Mouse (Mus musculus): ENCODE results near the gene Hes7.

Gene Hes7

DNA sequence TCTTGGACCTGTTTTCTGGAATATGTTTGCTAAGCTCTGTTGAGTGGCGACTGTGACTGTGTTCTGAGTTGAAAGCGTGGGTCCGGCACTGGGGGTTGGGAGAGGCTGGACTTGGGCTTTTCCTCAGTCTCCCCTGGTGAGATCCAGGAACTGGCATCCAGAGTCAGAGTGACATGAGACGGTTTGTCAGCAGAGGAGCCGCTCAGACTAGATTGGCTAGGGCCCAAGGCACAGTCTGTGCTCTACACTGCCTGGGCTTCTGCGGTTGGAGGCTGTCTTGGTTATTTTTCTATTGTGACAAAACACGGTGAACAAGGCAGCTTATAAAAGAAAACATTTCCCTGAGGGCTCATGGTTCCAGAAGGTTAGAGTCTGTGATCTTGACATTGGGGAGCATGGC lies 27.3 kb downstream of the Hes7 start:
- DNase-seq (ENCODE audit: low read depth, low spot score), result no peak

DNA sequence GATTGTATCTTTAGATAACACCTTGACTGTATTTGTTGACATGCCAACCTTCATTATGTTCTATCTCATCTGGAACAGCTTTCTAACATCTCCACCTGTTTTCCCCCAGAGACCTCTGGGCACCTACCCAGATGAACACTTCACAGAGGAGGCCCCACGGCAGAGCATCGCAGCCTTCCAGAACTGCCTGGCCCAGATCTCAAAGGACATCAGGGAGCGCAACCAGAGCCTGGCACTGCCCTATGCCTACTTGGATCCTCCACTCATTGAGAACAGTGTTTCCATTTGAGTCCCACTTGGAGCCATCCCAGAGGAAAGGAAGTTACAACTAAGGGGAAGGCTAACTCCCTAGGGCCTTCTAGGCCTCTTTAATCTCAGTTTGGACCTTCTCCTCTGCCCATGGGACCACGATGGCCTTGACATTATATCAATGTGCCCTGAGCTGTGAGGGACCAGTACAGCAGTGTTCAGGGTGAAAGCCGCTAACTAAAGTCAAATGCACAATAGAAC lies 28.3 kb downstream of the Hes7 start:
- DNase-seq (ENCODE audit: low read depth, low spot score), result no peak

DNA sequence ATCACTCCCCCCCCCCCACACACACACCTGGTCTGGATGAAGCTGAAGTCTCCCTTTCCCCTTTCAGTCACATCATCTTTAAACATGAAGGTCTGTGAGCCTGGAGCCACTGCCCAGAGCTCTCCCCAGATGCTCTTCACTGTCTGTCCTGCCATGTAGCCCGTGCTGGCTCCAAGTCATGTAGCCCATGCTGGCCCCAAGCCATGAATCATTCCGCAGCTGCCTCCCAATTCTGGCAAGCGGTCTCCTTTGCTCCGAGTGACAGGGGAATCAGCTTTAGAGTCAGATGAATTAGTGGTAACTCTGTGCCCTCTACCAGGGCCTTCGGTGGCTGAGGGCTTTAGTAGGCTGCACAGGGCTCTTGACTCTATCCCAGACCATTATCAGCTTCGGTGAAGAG lies 29.5 kb downstream of the Hes7 start:
- DNase-seq (ENCODE audit: low read depth, low spot score), result no peak

DNA sequence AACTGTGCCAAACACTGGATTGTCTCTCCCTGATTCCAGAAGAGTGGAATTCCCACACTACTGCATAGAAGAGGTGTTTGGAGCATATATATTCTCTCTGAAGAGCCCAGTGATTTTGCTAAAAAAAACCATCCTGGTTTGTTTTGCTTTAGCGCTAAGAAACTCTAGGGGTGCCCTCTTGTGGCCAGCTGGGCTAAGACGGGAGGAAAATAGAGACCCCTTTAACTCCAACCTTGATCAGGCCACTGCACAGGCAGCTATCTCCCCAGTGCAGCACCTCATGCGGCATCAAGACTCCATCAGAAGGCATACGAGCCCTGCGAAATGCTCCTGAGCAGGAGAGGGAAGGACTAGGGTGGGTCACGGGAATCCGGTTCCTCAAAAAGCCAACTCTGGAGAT lies 30.2 kb downstream of the Hes7 start:
- no peak for DNase-seq (ENCODE audit: low read depth, low spot score)

DNA sequence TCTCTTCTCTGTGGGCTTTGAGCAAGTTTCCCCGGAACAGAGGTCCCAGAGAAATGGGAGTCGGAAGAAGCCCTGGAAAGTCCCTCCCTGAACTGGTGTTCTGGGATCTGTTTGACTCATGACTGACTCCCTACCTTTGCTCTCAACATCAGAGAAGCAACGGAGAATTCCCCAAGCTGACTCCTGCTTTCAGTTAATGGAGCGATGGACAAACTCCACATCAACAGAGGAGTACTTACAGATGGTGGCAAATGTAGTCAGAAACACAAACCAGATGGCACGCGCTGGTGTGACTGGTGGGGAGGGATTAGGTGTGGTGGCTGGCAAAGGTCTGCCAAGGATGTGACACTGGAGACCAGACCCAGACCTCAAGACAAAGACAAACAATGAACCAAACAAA lies 30.8 kb downstream of the Hes7 start:
- DNase-seq (ENCODE audit: low read depth, low spot score), result no peak

DNA sequence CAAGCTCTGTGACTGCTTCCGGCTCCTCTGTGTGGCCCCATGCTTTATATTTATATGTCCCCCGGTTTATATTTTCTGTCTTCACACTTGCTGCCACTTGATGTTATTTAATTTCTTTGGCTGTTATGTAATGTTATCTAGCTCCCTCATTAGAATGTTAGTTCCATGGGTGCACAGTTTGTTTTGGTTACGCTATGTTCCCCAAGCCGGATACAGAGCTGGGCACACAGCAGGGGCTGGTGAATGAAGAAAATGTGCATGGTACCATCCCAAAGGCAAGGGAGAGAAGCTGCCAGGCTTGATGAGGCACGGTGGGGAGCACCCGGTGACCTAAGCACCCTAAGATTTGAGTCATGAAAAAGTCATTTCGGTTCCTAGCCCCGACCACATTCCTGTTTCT lies 33.6 kb downstream of the Hes7 start:
- no peak for DNase-seq (ENCODE audit: low read depth, low spot score)

DNA sequence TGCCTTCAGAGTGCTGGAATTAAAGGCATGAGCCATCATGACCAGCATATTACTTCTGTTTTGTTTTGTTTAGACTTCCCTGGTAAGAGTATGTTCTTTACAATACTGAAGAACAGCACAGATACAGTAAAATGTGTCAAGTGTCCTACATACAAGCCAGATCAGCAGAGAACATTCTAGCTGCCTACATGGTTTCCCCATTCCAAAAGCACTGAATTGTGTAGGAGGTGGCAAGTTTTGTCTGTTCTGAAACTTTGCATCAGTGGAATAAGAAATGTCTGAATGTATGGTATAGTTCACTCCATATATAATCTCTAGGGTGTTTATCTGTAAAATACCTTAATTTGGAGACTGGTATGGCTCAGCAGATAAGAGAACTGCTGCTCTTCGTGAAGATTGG lies 35.1 kb downstream of the Hes7 start:
- DNase-seq (ENCODE audit: low read depth, low spot score), result no peak

DNA sequence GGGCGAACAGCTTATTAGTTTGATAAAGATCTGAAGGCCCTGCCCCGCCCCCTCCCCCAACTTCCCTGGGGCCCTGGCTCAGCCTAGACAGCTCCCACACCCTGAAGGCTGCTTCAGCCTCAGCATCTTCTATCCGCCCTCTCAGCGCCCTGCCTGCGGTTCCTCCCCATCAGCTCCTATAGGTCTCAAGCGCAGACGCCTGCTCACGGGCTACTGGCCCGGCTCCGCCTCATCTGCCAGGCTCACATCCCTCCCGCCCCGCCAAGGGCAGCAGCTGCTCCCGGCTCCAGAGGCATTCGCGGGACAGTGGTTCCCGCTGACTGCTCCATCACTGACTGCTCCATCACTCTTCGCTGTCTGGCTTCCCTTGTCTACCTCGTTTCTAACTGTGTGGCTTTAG lies 36.6 kb downstream of the Hes7 start, which contains the start of gene Alox12b:
TSS of gene Alox12b (plus strand) at position 190 of the 400 bp plus-strand sequence.
- no peak for DNase-seq (ENCODE audit: low read depth, low spot score)

DNA sequence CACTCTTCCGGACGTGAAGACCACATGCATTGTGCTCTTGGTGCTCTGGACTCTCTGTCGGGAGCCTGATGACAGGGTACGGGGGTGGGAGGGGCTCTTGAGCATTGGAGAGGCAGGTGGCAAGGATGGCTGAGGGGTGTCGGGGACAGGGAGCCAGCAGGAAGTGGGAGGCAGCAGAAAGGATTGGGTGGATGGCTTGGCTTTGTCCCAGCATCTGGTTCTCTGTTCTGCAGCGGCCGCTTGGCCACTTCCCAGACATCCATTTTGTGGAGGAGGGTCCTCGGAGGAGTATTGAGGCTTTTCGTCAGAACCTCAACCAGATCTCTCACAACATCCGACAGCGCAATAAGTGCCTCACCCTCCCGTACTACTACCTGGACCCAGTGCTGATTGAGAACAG lies 49.1 kb downstream of the Hes7 start:
- no peak for DNase-seq (ENCODE audit: low read depth, low spot score)

DNA sequence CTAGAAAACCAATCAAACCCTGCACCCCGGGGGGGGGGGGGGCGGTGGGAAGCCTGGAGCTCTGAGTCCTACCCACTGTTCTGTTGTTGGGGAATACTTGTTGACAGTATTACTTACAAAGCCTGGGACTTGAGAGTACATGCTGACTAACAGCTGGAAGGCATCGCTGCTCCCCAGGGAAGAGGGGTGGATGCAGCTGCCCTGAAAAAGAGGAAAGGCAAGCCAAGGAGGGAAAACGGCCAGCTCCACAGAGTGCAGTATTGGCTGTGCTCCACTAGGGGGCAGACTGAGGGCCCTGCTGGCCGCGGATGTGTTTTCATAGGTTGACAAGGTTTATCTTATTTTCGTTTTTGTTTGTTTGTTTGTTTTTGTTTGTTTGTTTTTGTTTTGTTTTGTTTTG lies 51.4 kb downstream of the Hes7 start:
- peak; percentile 24 for DNase-seq (ENCODE audit: low read depth, low spot score)

DNA sequence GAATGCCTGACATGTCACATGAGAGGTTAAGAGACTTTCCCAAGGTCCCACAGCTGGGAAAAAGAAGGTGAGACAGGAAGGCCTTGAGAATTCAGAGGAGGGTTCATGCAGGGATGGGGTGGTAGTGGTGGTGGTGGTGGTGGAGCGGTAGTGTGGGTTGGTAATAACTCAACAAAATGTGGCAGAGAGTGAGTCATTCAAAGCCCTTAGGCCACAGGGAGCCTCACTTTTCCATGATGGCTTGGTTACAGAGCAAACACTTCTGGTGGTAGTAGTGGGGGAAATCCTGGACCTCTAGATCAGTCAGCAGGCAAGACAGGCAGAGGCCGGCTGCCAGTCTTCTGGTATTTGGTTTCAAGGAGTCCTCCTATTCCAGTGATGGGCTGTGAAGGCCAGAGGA lies 52.4 kb downstream of the Hes7 start:
- DNase-seq (ENCODE audit: low read depth, low spot score), result no peak

Measured in c-Kit-negative CD71-positive TER-119-positive erythroid progenitor cells, embryonic 14.5 days (primary cell).